Mouse (Mus musculus): ENCODE measurements at regions not wholly inside any gene's neighbourhood (a gene's known extent, or its start where the extent isn't known, plus 50 kb on each side); places are given as distances from the start of the nearest gene placed in this dataset.

DNA sequence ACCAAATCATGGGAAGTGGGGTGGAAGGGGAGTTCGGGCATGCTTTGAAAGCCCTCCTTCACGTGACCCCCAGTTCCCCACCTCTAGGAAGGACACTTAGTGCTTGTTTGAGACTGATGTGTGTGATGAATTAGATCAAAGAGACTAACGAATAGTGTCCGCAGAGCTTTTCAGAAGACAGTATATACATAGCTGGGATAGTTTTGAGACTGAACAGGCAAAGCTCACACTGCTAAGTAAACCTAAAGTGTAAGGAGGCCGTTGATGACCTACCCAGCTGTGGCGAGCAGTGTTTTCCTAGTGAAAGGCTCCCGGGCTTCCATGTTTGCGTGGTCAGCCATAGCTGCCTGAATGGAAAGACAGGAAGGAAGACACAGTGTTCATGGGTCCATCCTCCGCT is 288.3 kb upstream of the Zfp507 start:
- TF ChIP-seq CTCF (IDR thresholded peaks at IDR 0.05; ENCODE audit: borderline replicate concordance, insufficient read depth, low read depth, low read length) = no peak
- TF ChIP-seq POLR2A (IDR thresholded peaks at IDR 0.05; ENCODE audit: borderline replicate concordance, insufficient read depth, low read length) = no peak
